Mouse (Mus musculus) kidney, adult 2 months (tissue): Measurements from ENCODE around the gene Rps6ka2. TPM values are rescaled to one million over a fixed set of nuclear protein-coding genes. Genes with fewer than 3 reads are reported as not detected.

Experiments
- DNase-seq: peaks from one replicate; pipeline ENCODE4 v3.0.0; 2021
- H3K27ac ChIP-seq: fragments of 200-500 bp; 2 replicates; pipeline ENCODE4 v1.5.1; 2012; ENCODE audit warnings: low read depth, low read length, control low read depth, inconsistent platforms; ENCODE audit not compliant: insufficient read depth
- H3K27me3 ChIP-seq: fragments of 200-500 bp; replicated peaks from 2 replicates; pipeline ENCODE4 v1.6.1; 2012; ENCODE audit warnings: mild to moderate bottlenecking, moderate library complexity, low read length, inconsistent platforms; ENCODE audit not compliant: control insufficient read depth, insufficient read depth
- H3K36me3 ChIP-seq: fragments of 200-500 bp; 2 replicates; pipeline ENCODE4 v1.6.1; 2012; ENCODE audit warnings: mild to moderate bottlenecking, moderate library complexity, low read length, inconsistent platforms; ENCODE audit not compliant: control insufficient read depth, insufficient read depth
- H3K4me1 ChIP-seq: fragments of 200-500 bp; 2 replicates; pipeline ENCODE4 v1.6.1; 2011; ENCODE audit warnings: low read length; ENCODE audit not compliant: control insufficient read depth, insufficient read depth
- H3K4me3 ChIP-seq: fragments of 200-500 bp; 2 replicates; pipeline ENCODE4 v1.5.1; 2011; ENCODE audit warnings: mild to moderate bottlenecking, low read depth, low read length, control low read depth; ENCODE audit not compliant: insufficient read depth
- CTCF ChIP-seq: fragments of 200-500 bp; conservative IDR thresholded peaks from 2 replicates; pipeline ENCODE4 v1.5.1; 2011; ENCODE audit warnings: low read depth, mild to moderate bottlenecking, control low read depth, low read length, moderate library complexity, mixed read lengths; ENCODE audit not compliant: insufficient read depth, insufficient read length
- POLR2A ChIP-seq: fragments of 200-500 bp; IDR thresholded peaks from one replicate; pipeline ENCODE4 v1.6.1; 2011; ENCODE audit warnings: low read depth, low read length, control low read depth
- WGBS: fragments of 180-500 bp; shearing (Covaris S2); methylation state at CpG from one replicate; pipeline ENCODE4 v1.1.7; 2018; 5-methylcytosine and 5-hydroxymethylcytosine counted together
- polyA plus RNA-seq: library from polyadenylated mRNA; depleted of rRNA; stranded (reverse); fragments of >200 nt; gene quantifications from 2 replicates; pipeline ENCODE4 v1.2.3, GENCODE M21; 2012

Gene Rps6ka2
- polyA plus RNA-seq, 1 experiment = 5.5 TPM

DNA sequence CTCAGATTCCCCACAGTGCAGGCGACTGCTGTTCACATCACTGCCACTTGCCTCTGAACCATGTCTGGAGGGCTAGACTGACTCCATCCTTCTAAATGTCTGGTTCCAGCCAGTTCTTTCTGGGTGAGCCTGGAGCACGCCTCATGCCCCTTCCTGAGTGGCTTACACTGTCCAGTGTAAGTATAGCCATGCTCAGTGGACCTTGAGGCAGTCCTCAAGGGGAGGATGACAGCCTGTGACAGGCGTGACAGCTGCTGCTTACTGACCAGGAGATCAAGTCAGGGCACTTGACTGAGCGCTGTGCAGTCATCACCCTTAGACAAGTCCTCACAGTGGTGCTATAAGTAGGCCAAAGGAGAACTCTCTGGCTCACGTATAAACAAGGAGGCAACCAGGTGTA is 94.7 kb downstream of the Rps6ka2 start:
- Histone ChIP-seq H3K27me3 (no peaks in the 10 kb centered on the region), H3K36me3 (no peaks in the 10 kb centered on the region), H3K27ac (no peak overlapping the region), H3K4me3 (no peak overlapping the region), H3K4me1 (no peaks in the 10 kb centered on the region)
- no peak for DNase-seq
- TF ChIP-seq CTCF = no peak
- no peak for TF ChIP-seq POLR2A
- WGBS = 91% methylated on average over 5 of the region's 5 CpGs

- Histone ChIP-seq H3K4me1 (no peaks in the 10 kb centered on the region), H3K4me3 (no peak overlapping the region), H3K27ac (no peak overlapping the region), H3K27me3 (no peaks in the 10 kb centered on the region), H3K36me3 (no peaks in the 10 kb centered on the region)
- no peak for TF ChIP-seq POLR2A
- no peak for TF ChIP-seq CTCF
- DNase-seq = no peak
- WGBS = 63% methylated on average over 4 of the region's 4 CpGs
These were observed 95.4 kb downstream of the Rps6ka2 start for GRCm38 (mm10) chr17:7265291-7265690.

DNA sequence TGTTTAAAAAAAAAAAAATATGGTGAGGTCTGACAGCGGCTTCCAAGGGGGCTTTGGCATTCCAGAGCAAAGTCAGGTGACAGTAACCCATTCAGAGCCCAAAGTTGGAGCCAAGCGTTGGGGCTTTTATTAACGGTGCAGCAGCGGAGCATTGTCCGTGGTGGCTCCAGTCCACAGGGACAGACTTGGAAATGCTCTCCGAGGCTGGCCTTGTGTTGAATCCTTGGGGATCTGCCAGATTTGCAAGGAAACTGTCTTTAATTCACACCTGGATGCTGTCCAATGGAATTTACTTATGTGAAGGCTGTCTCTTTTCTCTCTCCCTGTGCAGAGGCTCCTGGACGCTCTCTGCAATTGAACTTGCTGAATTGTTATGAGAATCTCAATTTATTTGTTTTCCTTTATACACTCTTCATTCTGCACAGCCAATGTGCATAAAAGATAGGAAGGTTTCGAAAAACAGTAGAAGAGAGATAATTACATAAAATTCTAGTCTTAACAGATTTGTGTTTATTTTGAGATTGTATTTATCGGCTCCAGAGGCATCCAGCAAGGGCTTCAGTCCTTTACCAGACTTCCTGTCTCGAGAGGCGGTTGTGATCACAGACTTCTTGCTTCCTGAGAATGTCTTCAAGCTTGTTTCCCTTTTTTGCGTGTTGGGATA is 95.9 kb downstream of the Rps6ka2 start:
- Histone ChIP-seq H3K36me3 (no peaks in the 10 kb centered on the region), H3K4me1 (0 out of 2 replicates have a peak, but pooled peaks cover 2% of the 10 kb centered on the region), H3K4me3 (no peak overlapping the region), H3K27ac (no peak overlapping the region), H3K27me3 (no peaks in the 10 kb centered on the region)
- peak; percentile 31 for DNase-seq
- WGBS = 56% methylated on average over 12 of the region's 12 CpGs
- TF ChIP-seq POLR2A (no peak), CTCF (no peak)

DNA sequence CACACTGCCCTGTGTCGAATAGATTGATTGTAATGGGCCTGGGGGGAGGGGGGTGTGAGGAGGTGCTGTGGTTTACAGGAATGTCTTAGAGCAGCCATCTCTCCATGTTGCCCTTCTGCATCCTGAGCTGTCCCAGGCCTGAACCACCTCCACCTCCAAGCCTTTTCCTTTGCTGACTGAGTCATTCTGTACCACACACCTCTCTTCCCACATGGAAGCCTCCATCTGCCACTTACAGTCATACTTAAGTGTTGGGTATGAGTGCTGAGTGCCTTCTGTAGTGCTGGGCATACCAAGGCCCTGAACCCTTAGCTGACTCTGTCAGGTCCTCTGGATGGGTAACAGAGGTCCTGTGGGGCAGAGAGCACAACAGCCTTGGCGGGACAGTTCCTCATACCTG is 97.9 kb downstream of the Rps6ka2 start:
- H3K4me1 ChIP-seq = peaks cover 6% of the 10 kb centered on the region; the same call in 1 of the 2 replicates
- no peaks in the 10 kb centered on the region for H3K27me3 ChIP-seq
- WGBS = 92% methylated on average over 2 of the region's 2 CpGs
- TF ChIP-seq CTCF (no peak), POLR2A (no peak)
- no peak for DNase-seq
- no peak overlapping the region for H3K27ac ChIP-seq
- no peak overlapping the region for H3K4me3 ChIP-seq
- no peaks in the 10 kb centered on the region for H3K36me3 ChIP-seq

DNA sequence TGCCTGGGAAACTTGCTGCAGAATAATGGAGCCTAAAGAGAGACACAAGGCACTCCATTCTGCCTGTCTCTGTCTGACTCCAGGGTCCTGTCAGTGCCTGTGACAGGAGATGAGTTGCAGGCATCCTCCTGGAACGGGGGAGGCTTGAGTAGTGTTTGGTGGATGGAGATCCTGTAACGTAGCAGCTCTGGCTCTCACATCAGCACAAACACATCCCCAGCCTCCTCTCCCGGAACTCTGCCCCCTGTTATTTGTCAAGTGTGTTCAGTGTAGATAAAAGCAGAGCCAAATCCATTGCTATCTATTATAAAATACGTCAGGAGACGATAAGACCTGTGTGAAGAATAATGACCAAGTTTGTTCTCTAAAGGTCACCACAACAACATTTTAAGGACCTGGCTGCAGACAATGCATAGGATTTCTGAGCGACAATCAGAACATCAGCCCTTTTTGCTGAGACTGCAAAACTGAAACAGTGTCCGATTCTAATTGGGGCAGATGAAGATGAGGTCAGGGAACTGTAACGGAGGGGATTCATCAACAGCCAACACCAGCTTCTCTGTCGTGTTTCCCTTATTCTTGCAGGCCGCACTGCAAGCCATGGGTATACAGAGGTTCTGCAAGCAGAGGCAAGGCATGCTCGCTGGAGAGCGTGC is 99.4 kb downstream of the Rps6ka2 start:
- DNase-seq = peak; percentile 30
- H3K27ac ChIP-seq = no peak overlapping the region
- no peaks in the 10 kb centered on the region for H3K36me3 ChIP-seq
- H3K4me1 ChIP-seq = peaks cover 10% of the 10 kb centered on the region; the same call in 1 of the 2 replicates
- WGBS = 76% methylated on average over 12 of the region's 12 CpGs
- H3K27me3 ChIP-seq = no peaks in the 10 kb centered on the region
- TF ChIP-seq POLR2A (no peak), CTCF (no peak)
- no peak overlapping the region for H3K4me3 ChIP-seq

DNA sequence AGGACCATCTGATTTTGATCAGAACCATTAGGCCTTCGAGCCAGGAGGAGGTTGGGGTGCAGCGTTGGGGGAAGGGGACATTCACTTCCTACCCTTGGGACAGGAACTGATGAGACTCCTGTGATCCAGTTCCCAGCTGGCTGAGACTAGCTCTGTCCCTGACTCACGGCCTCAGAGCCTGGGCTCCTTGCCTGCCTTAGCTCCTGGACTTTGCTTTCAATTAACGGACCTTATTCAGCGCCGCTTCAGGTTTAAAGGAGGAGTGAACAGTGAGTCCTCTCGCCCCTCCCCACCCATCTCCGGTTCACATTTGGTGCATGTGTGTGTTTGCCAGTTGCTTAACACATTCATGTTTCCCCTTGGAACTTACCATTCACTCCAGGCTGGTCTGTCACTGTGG is 100.6 kb downstream of the Rps6ka2 start:
- H3K27ac ChIP-seq = no peak overlapping the region
- no peaks in the 10 kb centered on the region for H3K27me3 ChIP-seq
- TF ChIP-seq POLR2A (no peak), CTCF (no peak)
- peaks cover 10% of the 10 kb centered on the region; the same call in 1 of the 2 replicates for H3K4me1 ChIP-seq
- 56% methylated on average over 8 of the region's 8 CpGs for WGBS
- no peak overlapping the region for H3K4me3 ChIP-seq
- H3K36me3 ChIP-seq = no peaks in the 10 kb centered on the region
- DNase-seq = peak; percentile 87

- WGBS = 87% methylated on average over 10 of the region's 10 CpGs
- Histone ChIP-seq H3K27me3 (no peaks in the 10 kb centered on the region), H3K4me3 (no peak overlapping the region), H3K4me1 (peaks cover 10% of the 10 kb centered on the region; the same call in 1 of the 2 replicates), H3K36me3 (no peaks in the 10 kb centered on the region), H3K27ac (no peak overlapping the region)
- no peak for TF ChIP-seq POLR2A
- no peak for TF ChIP-seq CTCF
- DNase-seq = no peak
These were observed 101.7 kb downstream of the Rps6ka2 start for GRCm38 (mm10) chr17:7271522-7272134.
